In genomic region chr9:62847694-62848093, GRCm38 (mm10) we compare ENCODE assay signal across 9 mouse cellular contexts. TPM values are rescaled to one million over a fixed set of nuclear protein-coding genes. Genes with fewer than 3 reads are reported as not detected.
A peak's percentile ranks its signal among the peaks of the same experiment; 100 is the strongest.
DNase-seq lines count a peak whose midpoint lies in the region; ATAC-seq lines count a peak whose summit lies in the region.
"Had no signal": no experiment of that assay in that cellular context is flagged by ENCODE, and none has a peak within 500 bp of the region (broad histone marks: within the 10 kb centered on the region; RNA-seq: fewer than 3 reads in every experiment).

No protein-coding gene starts in this region.

- peak; percentile 85 to 88 for DNase-seq in CD8-positive naive resting alpha-beta T cell, adult 2 months (ENCODE audit: low read depth in 2 of 2, low spot score in 2 of 2)
- DNase-seq in brain, embryonic 18.5 days (ENCODE audit: low read depth, low spot score): peak; percentile 37
- peak; percentile 93 for DNase-seq in forebrain, embryonic 11.5 days (ENCODE audit: low spot score)
- peak; percentile 87 to 95 for DNase-seq in kidney, postnatal 25 days
- DNase-seq in testis, postnatal 10 days (ENCODE audit: low spot score): peak; percentile 94

- H3K9ac ChIP-seq in forebrain, embryonic 11.5 days (ENCODE audit: low read length): no peak overlapping the region
- no peak overlapping the region for H3K9ac ChIP-seq in heart, embryonic 16.5 days (ENCODE audit: low read length)
- peak overlapping the region; percentile 30; the same call in 1 of the 2 replicates for H3K9ac ChIP-seq in liver, embryonic 15.5 days
- no peak overlapping the region for H3K9ac ChIP-seq in neural tube, embryonic 14.5 days (replicated peaks; ENCODE audit: low read depth, low read length)

- H3K36me3 ChIP-seq in forebrain, embryonic 11.5 days (ENCODE audit: control insufficient read depth, insufficient read depth, low read length): no peaks in the 10 kb centered on the region
- peaks cover 4% of the 10 kb centered on the region; the same call in 1 of the 2 replicates for H3K36me3 ChIP-seq in heart, embryonic 16.5 days (ENCODE audit: control insufficient read depth, insufficient read depth)
- peaks cover 42% of the 10 kb centered on the region for H3K36me3 ChIP-seq in liver, embryonic 15.5 days (replicated peaks)
- no peaks in the 10 kb centered on the region for H3K36me3 ChIP-seq in neural tube, embryonic 14.5 days (ENCODE audit: control insufficient read depth, insufficient read depth, low read length)

- no peaks in the 10 kb centered on the region for H3K9me3 ChIP-seq in forebrain, embryonic 11.5 days (ENCODE audit: control insufficient read depth, low read length)
- H3K9me3 ChIP-seq in heart, embryonic 16.5 days (replicated peaks; ENCODE audit: control insufficient read depth, low read length): no peaks in the 10 kb centered on the region
- no peaks in the 10 kb centered on the region for H3K9me3 ChIP-seq in liver, embryonic 15.5 days (replicated peaks)
- H3K9me3 ChIP-seq in neural tube, embryonic 14.5 days (ENCODE audit: control insufficient read depth, low read length): no peaks in the 10 kb centered on the region

- no peak overlapping the region for H3K4me3 ChIP-seq in forebrain, embryonic 11.5 days (ENCODE audit: low read depth, low read length)
- no peak overlapping the region for H3K4me3 ChIP-seq in heart, embryonic 16.5 days (ENCODE audit: low read length)
- H3K4me3 ChIP-seq in liver, embryonic 15.5 days (replicated peaks): no peak overlapping the region
- no peak overlapping the region for H3K4me3 ChIP-seq in neural tube, embryonic 14.5 days (ENCODE audit: low read depth, low read length)
- H3K4me3 ChIP-seq: erythroblast, embryonic 14.5 days had no signal

- no peak overlapping the region for H3K27ac ChIP-seq in forebrain, embryonic 11.5 days (ENCODE audit: low read depth, low read length)
- H3K27ac ChIP-seq in heart, embryonic 16.5 days (ENCODE audit: low read length): no peak overlapping the region
- peak overlapping the region; percentile 57; the same call in 1 of the 2 replicates for H3K27ac ChIP-seq in liver, embryonic 15.5 days (replicated peaks)
- no peak overlapping the region for H3K27ac ChIP-seq in neural tube, embryonic 14.5 days (ENCODE audit: low read depth, low read length)

- no peaks in the 10 kb centered on the region for H3K4me1 ChIP-seq in forebrain, embryonic 11.5 days (replicated peaks; ENCODE audit: control insufficient read depth, insufficient read depth, low read length)
- no peaks in the 10 kb centered on the region for H3K4me1 ChIP-seq in heart, embryonic 16.5 days (ENCODE audit: control insufficient read depth, insufficient read depth, low read length)
- H3K4me1 ChIP-seq in liver, embryonic 15.5 days (replicated peaks): peaks cover 13% of the 10 kb centered on the region
- H3K4me1 ChIP-seq in neural tube, embryonic 14.5 days (ENCODE audit: control insufficient read depth, insufficient read depth, low read length): no peaks in the 10 kb centered on the region

- 7% methylated on average over 3 of the region's 3 CpGs for WGBS in forebrain, embryonic 11.5 days
- 1% methylated on average over 3 of the region's 3 CpGs for WGBS in heart, embryonic 16.5 days
- WGBS in liver, embryonic 15.5 days (ENCODE audit: insufficient replicate concordance): 0% methylated on average over 3 of the region's 3 CpGs
- 0% methylated on average over 3 of the region's 3 CpGs for WGBS in neural tube, embryonic 14.5 days

- no peak; the same call in 1 of the 2 replicates for ATAC-seq in forebrain, embryonic 11.5 days (replicated peaks; ENCODE audit: low FRiP score)
- ATAC-seq in heart, embryonic 16.5 days (replicated peaks; ENCODE audit: extremely low read depth, insufficient read depth, low FRiP score): peak; percentile 46; the same call in 1 of the 2 replicates
- ATAC-seq in liver, embryonic 15.5 days (ENCODE audit: insufficient read depth): peak; percentile 67
- peak; percentile 38; the same call in 1 of the 2 replicates for ATAC-seq in neural tube, embryonic 14.5 days (ENCODE audit: low read depth)

- H3K4me2 ChIP-seq in forebrain, embryonic 11.5 days (ENCODE audit: low read depth, low read length, severe bottlenecking): no peak overlapping the region
- H3K4me2 ChIP-seq in heart, embryonic 16.5 days (ENCODE audit: low read depth, low read length): no peak overlapping the region
- H3K4me2 ChIP-seq in liver, embryonic 15.5 days: no peak overlapping the region
- no peak overlapping the region for H3K4me2 ChIP-seq in neural tube, embryonic 14.5 days (ENCODE audit: low read depth, low read length)

- no peaks in the 10 kb centered on the region for H3K27me3 ChIP-seq in forebrain, embryonic 11.5 days (ENCODE audit: control insufficient read depth, insufficient read depth, low read length)
- no peaks in the 10 kb centered on the region for H3K27me3 ChIP-seq in heart, embryonic 16.5 days (ENCODE audit: control insufficient read depth, insufficient read depth, low read length)
- H3K27me3 ChIP-seq in liver, embryonic 15.5 days: no peaks in the 10 kb centered on the region
- H3K27me3 ChIP-seq in neural tube, embryonic 14.5 days (ENCODE audit: control insufficient read depth, insufficient read depth, low read length): no peaks in the 10 kb centered on the region

RNA-seq across cellular contexts. Expression of gene Cln6, which starts 9.1 kb away (rescaled TPM):
- 14.5 and 17.8 TPM in 2 replicates for polyA plus RNA-seq in forebrain, embryonic 11.5 days (2014; fragmentation: Nextera tagmentation; extraction: Ambion mirVana)
- 15.9 and 16.3 TPM in 2 replicates for polyA plus RNA-seq in heart, embryonic 16.5 days (2015; fragmentation: Nextera tagmentation; extraction: Ambion mirVana)
- polyA plus RNA-seq in liver, embryonic 15.5 days (2015; fragmentation: Nextera tagmentation; extraction: Ambion mirVana): 14.3 and 15.4 TPM in 2 replicates
- polyA plus RNA-seq in neural tube, embryonic 14.5 days (2014; fragmentation: Nextera tagmentation; extraction: Ambion mirVana): 5.3 TPM in 2 replicates

RNA-seq across cellular contexts. Expression of gene Calml4, which starts 10.2 kb away (rescaled TPM):
- polyA plus RNA-seq in forebrain, embryonic 11.5 days (2014; fragmentation: Nextera tagmentation; extraction: Ambion mirVana): 0.48 and 1.5 TPM in 2 replicates
- polyA plus RNA-seq in heart, embryonic 16.5 days (2015; fragmentation: Nextera tagmentation; extraction: Ambion mirVana): 3.4 and 4.2 TPM in 2 replicates
- polyA plus RNA-seq in liver, embryonic 15.5 days (2015; fragmentation: Nextera tagmentation; extraction: Ambion mirVana): 2.1 TPM in 2 replicates
- 7.5 and 7.6 TPM in 2 replicates for polyA plus RNA-seq in neural tube, embryonic 14.5 days (2014; fragmentation: Nextera tagmentation; extraction: Ambion mirVana)
- polyA plus RNA-seq: erythroblast, embryonic 14.5 days had no signal

RNA-seq across cellular contexts. Expression of gene Fem1b, which starts 36.0 kb away (rescaled TPM):
- polyA plus RNA-seq in forebrain, embryonic 11.5 days (2014; fragmentation: Nextera tagmentation; extraction: Ambion mirVana): 55.0 and 58.3 TPM in 2 replicates
- polyA plus RNA-seq in heart, embryonic 16.5 days (2015; fragmentation: Nextera tagmentation; extraction: Ambion mirVana): 12.1 and 13.4 TPM in 2 replicates
- polyA plus RNA-seq in liver, embryonic 15.5 days (2015; fragmentation: Nextera tagmentation; extraction: Ambion mirVana): 8.4 and 9.9 TPM in 2 replicates
- polyA plus RNA-seq in neural tube, embryonic 14.5 days (2014; fragmentation: Nextera tagmentation; extraction: Ambion mirVana): 77.7 and 90.1 TPM in 2 replicates

Comparison
In these comparisons a context has a peak if more than half of its experiments do, and no peak if none do; other contexts are left out.
1. DNase-seq: peak in every context shown above with its lines; median percentile 94 in testis, postnatal 10 days; 93 in forebrain, embryonic 11.5 days; 91 in kidney, postnatal 25 days; 86 in CD8-positive naive resting alpha-beta T cell, adult 2 months; 37 in brain, embryonic 18.5 days.